Mouse (Mus musculus) embryonic stem cell, embryonic (primary cell): ENCODE measurements around the gene Emg1.

Experiments
- CTCF ChIA-PET, 4 experiments: fragments of 300-600 bp in 2 of 4; fragments of 350-600 bp in 2 of 4; sonication (Branson Sonifier 250); formaldehyde crosslinking; loops; one replicate each; lab custom pipeline; 2022; ENCODE audit warnings: inconsistent platforms in 2 of 4; lab: Charles Lee
- POLR2A ChIA-PET, 4 experiments: fragments of 300-600 bp in 2 of 4; fragments of 350-600 bp in 2 of 4; sonication (Branson Sonifier 250); formaldehyde crosslinking; loops; one replicate each; lab custom pipeline; 2022; ENCODE audit warnings: antibody characterized with exemption in 4 of 4, inconsistent platforms in 1 of 4; lab: Charles Lee

Gene Emg1

GRCm38 (mm10) chr6:124704417-124704816, 7.6 kb downstream of the Emg1 start:
- CTCF ChIA-PET: interaction anchor here (0.5 to 1.2 kb wide), 9 partner anchors 13 to 1940 kb away, joined by 3 to 8 read pairs (median 3); no protein-coding TSS in a partner anchor
- POLR2A ChIA-PET: interaction anchor here in 3 of 4 experiments (0.8 to 24.9 kb wide), 16 partner anchors 7 to 230 kb away, joined by 3 to 686 read pairs (median 8); partner anchors contain the start of genes Emg1 (in 2 of the 3), Grcc10 (in 2 of the 3), Phb2 (in 2 of the 3) and Ptpn6 (in 2 of the 3)

- POLR2A ChIA-PET: interaction anchor here (0.5 to 24.9 kb wide), 26 partner anchors 8 to 227 kb away, joined by 3 to 686 read pairs (median 8); partner anchors contain the start of genes Grcc10 (in 4 of the 4), Emg1 (in 3 of the 4), Phb2 (in 3 of the 4) and Ptpn6 (in 3 of the 4)
- CTCF ChIA-PET: interaction anchor here (0.5 to 2.2 kb wide), 6 partner anchors 12 to 1940 kb away, joined by 3 to 8 read pairs (median 8); partner anchors contain the start of gene C1rl (in 1 of the 4)
Measured at GRCm38 (mm10) chr6:124703789-124704188, 8.2 kb downstream of the Emg1 start.

DNA sequence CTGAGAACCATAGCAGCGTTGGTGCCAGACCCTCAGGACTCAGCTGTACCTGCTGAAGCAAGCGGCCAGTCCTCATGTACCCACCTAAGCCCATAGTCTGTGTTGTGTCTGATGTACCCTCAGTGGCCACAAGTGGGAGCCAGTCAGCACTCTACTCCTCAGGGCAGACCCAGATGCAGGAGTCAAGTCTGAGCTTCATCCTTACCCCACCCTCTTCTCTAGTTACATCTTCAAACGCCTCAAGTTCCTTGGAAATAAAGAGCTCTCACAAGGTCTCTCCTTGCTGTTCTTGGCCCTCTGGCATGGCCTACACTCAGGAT, 9.2 kb downstream of the Emg1 start:
- POLR2A ChIA-PET: interaction anchor here (0.6 to 24.9 kb wide), 70 partner anchors 8 to 512 kb away, joined by 3 to 686 read pairs (median 5); partner anchors contain the start of genes Emg1 (in 4 of the 4), Grcc10 (in 4 of the 4), Phb2 (in 4 of the 4) and Lpcat3 (in 3 of the 4)
- CTCF ChIA-PET: interaction anchor here (0.6 to 2.9 kb wide), 82 partner anchors 9 to 489 kb away, joined by 3 to 22 read pairs (median 4); partner anchors contain the start of genes Emg1 (in 4 of the 4), Phb2 (in 4 of the 4), C1rl (in 3 of the 4) and Lpcat3 (in 3 of the 4)

GRCm38 (mm10) chr6:124702102-124702783, 9.7 kb downstream of the Emg1 start:
- ChIA-PET CTCF (interaction anchor here (0.5 to 2.9 kb wide), 71 partner anchors 8 to 490 kb away, joined by 3 to 22 read pairs (median 4); partner anchors contain the start of genes Lpcat3 (in 3 of the 4), Atn1 (in 2 of the 4), C1rl (in 2 of the 4) and Cdca3 (in 2 of the 4)), POLR2A (interaction anchor here (0.6 to 24.9 kb wide), 76 partner anchors 8 to 513 kb away, joined by 3 to 686 read pairs (median 4); partner anchors contain the start of genes Emg1 (in 4 of the 4), Grcc10 (in 4 of the 4), Phb2 (in 4 of the 4) and Lpcat3 (in 3 of the 4))

DNA sequence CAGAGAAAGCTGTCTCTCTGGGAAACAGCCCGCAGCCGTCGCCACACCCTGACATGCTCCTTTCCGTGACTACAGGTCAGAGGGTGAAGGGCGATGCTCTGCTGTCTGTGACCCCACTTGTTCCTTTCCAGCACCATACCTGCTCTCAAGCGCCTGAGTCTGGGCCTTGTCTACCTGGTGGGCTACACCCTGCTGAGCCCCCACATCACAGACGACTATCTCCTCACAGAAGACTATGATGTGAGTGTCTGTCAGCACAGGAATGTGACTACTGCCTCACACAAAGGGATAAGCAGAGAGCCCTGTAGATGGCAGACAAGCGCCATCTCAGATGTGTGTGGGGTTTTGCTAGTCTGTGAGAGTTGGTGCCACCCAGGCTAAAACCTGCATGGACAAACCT, 10.6 kb downstream of the Emg1 start:
- ChIA-PET POLR2A (interaction anchor here (0.6 to 24.9 kb wide), 33 partner anchors 9 to 475 kb away, joined by 3 to 686 read pairs (median 4); partner anchors contain the start of genes Emg1 (in 4 of the 4), Grcc10 (in 4 of the 4), Phb2 (in 4 of the 4) and Lpcat3 (in 2 of the 4)), CTCF (interaction anchor here (0.6 to 2.9 kb wide), 17 partner anchors 8 to 389 kb away, joined by 3 to 22 read pairs (median 4); partner anchors contain the start of genes Emg1 (in 1 of the 4), Lpcat3 (in 1 of the 4) and Phb2 (in 1 of the 4))

DNA sequence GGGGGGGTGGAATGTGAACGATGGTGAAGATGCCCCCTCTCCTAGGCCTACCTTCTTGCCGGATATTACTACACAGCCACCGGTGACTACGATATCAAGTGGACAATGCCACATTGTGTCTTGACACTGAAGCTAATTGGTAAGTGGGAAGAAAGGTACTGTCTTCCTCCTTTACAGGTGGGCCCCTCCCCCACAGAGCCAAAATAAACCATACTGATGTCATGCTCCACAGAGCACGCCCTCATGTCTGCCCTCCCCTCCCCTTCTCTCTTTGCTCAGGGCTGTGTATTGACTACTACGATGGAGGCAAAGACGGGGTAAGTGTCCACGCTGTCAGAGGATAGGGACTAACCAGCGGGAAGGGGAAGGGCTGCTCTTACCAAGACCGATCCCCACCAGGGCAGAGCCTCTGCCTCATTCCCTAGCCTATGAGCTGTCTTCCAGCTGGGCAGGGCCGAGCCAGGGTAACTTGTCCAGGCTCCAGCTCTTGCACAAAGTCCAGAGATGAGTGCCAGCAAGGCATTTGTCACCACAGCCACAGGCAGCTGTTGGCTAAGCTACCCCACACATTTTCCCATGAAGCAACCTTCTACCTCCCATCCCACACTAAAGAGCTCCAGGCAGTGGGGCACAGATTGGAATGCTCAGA, 11.9 kb downstream of the Emg1 start:
- POLR2A ChIA-PET: interaction anchor here (0.5 to 24.9 kb wide), 21 partner anchors 7 to 545 kb away, joined by 3 to 686 read pairs (median 4); partner anchors contain the start of genes Grcc10 (in 4 of the 4), Emg1 (in 2 of the 4), Phb2 (in 2 of the 4) and Ptpn6 (in 2 of the 4)

DNA sequence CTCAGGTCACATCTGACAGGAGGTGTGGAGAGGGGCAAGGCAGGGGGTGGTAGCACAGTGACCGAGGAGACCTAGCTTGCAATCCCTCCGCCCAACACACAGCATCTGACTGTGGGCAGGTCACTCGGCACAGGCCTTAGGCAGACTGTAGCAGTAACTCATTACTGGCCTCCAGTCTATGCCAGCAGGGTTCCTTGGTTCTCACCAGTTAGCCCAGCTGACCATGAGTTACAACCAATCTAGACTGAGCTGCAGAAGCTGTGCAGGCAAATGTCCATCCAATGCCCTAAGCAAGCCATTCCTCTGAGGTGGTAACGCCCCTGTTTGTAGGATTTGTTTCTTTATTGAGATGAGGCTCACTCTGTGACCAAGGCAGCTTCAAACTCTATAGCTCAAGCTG, 12.6 kb downstream of the Emg1 start:
- CTCF ChIA-PET: interaction anchor here in 2 of 4 experiments (0.9 to 1.5 kb wide), 5 partner anchors 13 to 331 kb away, joined by 3 to 4 read pairs (median 3); partner anchors contain the start of genes Emg1 (in 1 of the 2) and Phb2 (in 1 of the 2)
- POLR2A ChIA-PET: interaction anchor here in 3 of 4 experiments (0.6 to 24.9 kb wide), 20 partner anchors 7 to 231 kb away, joined by 3 to 686 read pairs (median 4); partner anchors contain the start of genes Emg1 (in 2 of the 3), Grcc10 (in 2 of the 3), Phb2 (in 2 of the 3) and Ptpn6 (in 2 of the 3)

More for the DNA sequence above, 11.9 kb downstream of the Emg1 start:
- CTCF ChIA-PET: interaction anchor here in 2 of 4 experiments (0.9 to 1.4 kb wide), 4 partner anchors 12 to 390 kb away, joined by 3 to 4 read pairs (median 3); partner anchors contain the start of genes Emg1 (in 1 of the 2) and Phb2 (in 1 of the 2)

GRCm38 (mm10) chr6:124698751-124699150, 13.2 kb downstream of the Emg1 start:
- ChIA-PET POLR2A (interaction anchor here in 3 of 4 experiments (0.6 to 24.9 kb wide), 11 partner anchors 8 to 107 kb away, joined by 3 to 686 read pairs (median 5); partner anchors contain the start of genes Emg1 (in 2 of the 3), Grcc10 (in 2 of the 3), Phb2 (in 2 of the 3) and Ptpn6 (in 2 of the 3)), CTCF (interaction anchor here in 2 of 4 experiments (0.6 to 1.5 kb wide), 6 partner anchors 13 to 332 kb away, joined by 3 to 4 read pairs (median 3); partner anchors contain the start of genes Emg1 (in 1 of the 2) and Phb2 (in 1 of the 2))

- ChIA-PET POLR2A (interaction anchor here in 2 of 4 experiments (0.5 to 24.9 kb wide), 8 partner anchors 9 to 1945 kb away, joined by 3 to 686 read pairs (median 5); partner anchors contain the start of genes Grcc10 (in 2 of the 2) and Ptpn6 (in 2 of the 2)), CTCF (no interaction called here)
Measured at GRCm38 (mm10) chr6:124696441-124697150, 15.4 kb downstream of the Emg1 start.

DNA sequence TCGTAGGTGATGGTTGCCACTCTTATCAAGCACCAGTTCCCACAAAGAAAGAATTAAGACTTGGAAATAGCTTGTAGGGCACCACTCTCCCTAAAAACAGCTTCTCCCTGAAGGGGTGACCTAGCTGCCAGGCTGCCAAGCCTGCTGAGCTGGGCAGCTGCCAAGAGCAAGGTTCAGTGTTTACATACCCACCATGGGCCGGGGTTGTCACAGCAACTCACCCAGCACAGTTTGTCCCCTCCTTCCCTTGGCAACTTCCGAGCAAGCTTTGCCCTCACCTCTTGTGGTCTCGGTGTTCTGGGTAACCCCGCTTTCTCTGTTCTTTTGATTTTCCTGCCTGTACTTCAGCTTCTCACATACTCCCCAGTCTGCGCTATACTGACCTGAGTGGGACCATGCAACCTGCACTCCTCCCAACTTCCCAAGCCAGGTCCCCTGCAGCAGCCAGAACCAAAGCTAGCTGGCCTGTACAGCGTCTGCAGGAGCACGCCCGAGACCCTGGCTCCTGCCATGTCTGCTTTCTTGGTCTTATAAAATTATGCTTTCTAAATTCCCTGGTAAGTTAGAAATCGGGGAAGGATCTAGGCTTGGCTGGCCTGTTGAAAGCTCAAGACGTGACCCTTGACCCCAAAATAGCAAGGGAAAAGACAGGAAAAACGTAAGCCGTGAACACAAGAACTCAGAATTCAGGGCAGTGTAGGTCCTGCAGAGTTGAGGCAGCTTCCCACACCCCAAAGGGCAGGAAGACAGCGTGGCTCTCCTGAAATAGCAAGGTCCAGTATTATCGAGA, 17.6 kb downstream of the Emg1 start:
- CTCF ChIA-PET: interaction anchor here (0.7 to 2.0 kb wide), 6 partner anchors 8 to 455 kb away, joined by 3 to 18 read pairs (median 4); no protein-coding TSS in a partner anchor

GRCm38 (mm10) chr6:124693243-124693981, 18.6 kb downstream of the Emg1 start:
- CTCF ChIA-PET: interaction anchor here (0.9 to 2.0 kb wide), 4 partner anchors 9 kb away, joined by 3 to 18 read pairs (median 9); no protein-coding TSS in a partner anchor
- POLR2A ChIA-PET: interaction anchor here in 3 of 4 experiments (0.6 to 5.1 kb wide), 18 partner anchors 7 to 61 kb away, joined by 3 to 39 read pairs (median 8); partner anchors contain the start of genes Emg1 (in 2 of the 3), Grcc10 (in 2 of the 3) and Phb2 (in 2 of the 3)

More for the DNA sequence above, 17.6 kb downstream of the Emg1 start:
- POLR2A ChIA-PET: interaction anchor here in 2 of 4 experiments (0.8 to 5.1 kb wide), 17 partner anchors 7 to 60 kb away, joined by 3 to 39 read pairs (median 6); partner anchors contain the start of genes Grcc10 (in 2 of the 2), Emg1 (in 1 of the 2), Phb2 (in 1 of the 2) and Ptpn6 (in 1 of the 2)

GRCm38 (mm10) chr6:124690517-124690916, 21.5 kb downstream of the Emg1 start:
- CTCF ChIA-PET: no interaction called here
- POLR2A ChIA-PET: interaction anchor here in 2 of 4 experiments (0.9 to 4.6 kb wide), 3 partner anchors 11 to 51 kb away, joined by 4 to 39 read pairs (median 6); partner anchors contain the start of gene Grcc10 (in 1 of the 2)

DNA sequence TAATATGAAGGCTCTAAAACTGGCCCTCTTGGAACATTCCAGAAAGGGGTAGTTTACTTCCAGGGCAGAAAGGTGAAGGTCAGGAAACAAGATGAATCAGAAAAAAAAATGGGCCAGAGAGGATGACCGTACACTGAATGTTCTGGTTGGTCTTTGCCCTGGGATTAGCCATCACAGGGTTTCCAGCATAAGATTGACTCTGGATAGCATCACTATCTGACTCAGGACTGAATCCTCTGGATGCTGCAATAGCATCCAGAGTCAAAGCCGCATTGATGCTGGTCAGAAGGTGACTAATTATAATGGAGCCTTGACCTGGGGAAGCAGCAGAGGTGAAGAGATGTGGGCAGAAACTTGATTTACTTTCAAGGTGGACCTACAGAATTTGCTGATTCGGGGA, 23.0 kb downstream of the Emg1 start:
- POLR2A ChIA-PET: interaction anchor here in 2 of 4 experiments (1.3 to 1.4 kb wide), 2 partner anchors 14 to 16 kb away, joined by 3 to 4 read pairs; no protein-coding TSS in a partner anchor
- CTCF ChIA-PET: no interaction called here

GRCm38 (mm10) chr6:124688151-124688758, 23.7 kb downstream of the Emg1 start:
- ChIA-PET CTCF (interaction anchor here in 1 of 4 experiments (1.0 kb wide), 1 partner anchor 11 kb away, joined by 3 read pairs; no protein-coding TSS in a partner anchor), POLR2A (interaction anchor here in 1 of 4 experiments (1.3 kb wide), 1 partner anchor 15 kb away, joined by 3 read pairs; no protein-coding TSS in a partner anchor)
